Mouse (Mus musculus) limb, embryonic 10.5 days (tissue): ENCODE results near the gene Neb. TPM values are rescaled to one million over a fixed set of nuclear protein-coding genes. Genes with fewer than 3 reads are reported as not detected.
A peak's percentile ranks its signal among the peaks of the same experiment; 100 is the strongest.

Source experiments
- DNase-seq: peaks from one replicate; pipeline ENCODE4 v3.0.0-alpha.2; 2017; ENCODE audit warnings: low spot score
- H3K27ac ChIP-seq: fragments of 300-500 bp; sonication (generic); 2 replicates; pipeline ENCODE4 v1.5.1; 2016; ENCODE audit warnings: mild to moderate bottlenecking
- H3K27me3 ChIP-seq: fragments of 300-500 bp; sonication (generic); 2 replicates; pipeline ENCODE4 v1.6.1; 2016; ENCODE audit warnings: low read depth, mild to moderate bottlenecking; ENCODE audit not compliant: poor library complexity, severe bottlenecking
- H3K36me3 ChIP-seq: fragments of 300-500 bp; sonication (generic); 2 replicates; pipeline ENCODE4 v1.6.1; 2016; ENCODE audit warnings: mild to moderate bottlenecking, moderate library complexity
- H3K4me1 ChIP-seq: fragments of 300-500 bp; sonication (generic); 2 replicates; pipeline ENCODE4 v1.6.1; 2016
- H3K4me3 ChIP-seq: fragments of 300-500 bp; sonication (generic); 2 replicates; pipeline ENCODE4 v1.5.1; 2016; ENCODE audit warnings: mild to moderate bottlenecking, moderate library complexity
- H3K9me3 ChIP-seq: fragments of 300-500 bp; sonication (generic); replicated peaks from 2 replicates; pipeline ENCODE4 v1.6.1; 2016; ENCODE audit warnings: mild to moderate bottlenecking
- WGBS: fragments of 180-500 bp; shearing (Covaris S2); methylation state at CpG from one replicate; pipeline ENCODE4 v1.1.7; 2016; 5-methylcytosine and 5-hydroxymethylcytosine counted together
- polyA plus RNA-seq: library from polyadenylated mRNA; unstranded; fragments of >200 nt; fragmentation: Nextera tagmentation; extraction: Ambion mirVana; gene quantifications from 2 replicates; pipeline ENCODE4 v1.2.1, GENCODE M21; 2016

Gene Neb
- 0.49 and 1.8 TPM in 2 replicates for polyA plus RNA-seq

DNA sequence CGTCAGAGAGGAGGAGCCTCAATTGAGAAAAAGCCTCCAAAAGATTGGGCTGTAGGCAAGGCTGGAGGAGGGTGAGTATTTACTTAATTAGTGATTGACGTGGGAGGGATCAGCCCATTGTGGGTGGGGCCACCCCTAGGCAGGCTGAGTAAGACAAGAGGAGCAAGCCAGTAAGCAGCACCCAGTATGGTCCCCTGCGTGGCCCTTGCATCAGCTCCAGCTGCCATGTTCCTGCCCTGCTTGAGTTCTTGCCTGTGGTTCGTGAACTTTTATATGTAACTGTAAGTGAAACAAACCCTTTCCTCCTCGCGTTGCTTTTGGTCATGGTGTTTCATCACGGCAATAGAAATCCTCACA, at the start of gene Neb:
Gene Neb (minus strand): TSS at position 27 of the 357 bp plus-strand sequence.
- no peaks in the 10 kb centered on the region for H3K9me3 ChIP-seq
- H3K36me3 ChIP-seq: no peaks in the 10 kb centered on the region
- WGBS: 50% methylated on average over 7 of the region's 7 CpGs
- H3K4me1 ChIP-seq: no peaks in the 10 kb centered on the region
- no peaks in the 10 kb centered on the region for H3K27me3 ChIP-seq
- no peak within 1 kb of the TSS for H3K4me3 ChIP-seq
- DNase-seq: peak; percentile 28
- no peak within 1 kb of the TSS for H3K27ac ChIP-seq

DNA sequence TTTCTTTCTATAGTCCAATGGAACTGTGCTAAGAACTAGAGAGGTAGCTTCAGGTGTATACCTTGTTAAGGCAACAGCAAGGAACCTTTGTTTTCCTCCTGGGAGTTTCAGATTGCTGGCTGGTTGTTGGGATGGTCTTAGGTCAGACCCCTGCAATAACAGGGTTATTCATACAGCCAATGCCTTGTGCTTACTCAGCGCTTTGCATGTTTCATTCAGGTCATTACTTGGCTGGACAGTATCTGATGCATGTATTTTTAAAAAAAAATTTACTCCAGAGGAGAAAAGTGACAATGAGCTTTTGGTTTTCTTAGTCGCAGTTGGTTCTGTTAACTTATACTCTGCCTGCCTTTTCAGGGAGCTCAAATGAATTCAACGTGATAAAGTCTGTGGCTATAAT, 49.1 kb upstream of the Neb start:
- H3K36me3 ChIP-seq: no peaks in the 10 kb centered on the region
- 90% methylated on average over 3 of the region's 3 CpGs for WGBS
- no peaks in the 10 kb centered on the region for H3K9me3 ChIP-seq
- no peak for DNase-seq
- no peak overlapping the region for H3K4me3 ChIP-seq
- H3K27ac ChIP-seq: no peak overlapping the region
- H3K27me3 ChIP-seq: no peaks in the 10 kb centered on the region
- peaks cover 19% of the 10 kb centered on the region for H3K4me1 ChIP-seq

DNA sequence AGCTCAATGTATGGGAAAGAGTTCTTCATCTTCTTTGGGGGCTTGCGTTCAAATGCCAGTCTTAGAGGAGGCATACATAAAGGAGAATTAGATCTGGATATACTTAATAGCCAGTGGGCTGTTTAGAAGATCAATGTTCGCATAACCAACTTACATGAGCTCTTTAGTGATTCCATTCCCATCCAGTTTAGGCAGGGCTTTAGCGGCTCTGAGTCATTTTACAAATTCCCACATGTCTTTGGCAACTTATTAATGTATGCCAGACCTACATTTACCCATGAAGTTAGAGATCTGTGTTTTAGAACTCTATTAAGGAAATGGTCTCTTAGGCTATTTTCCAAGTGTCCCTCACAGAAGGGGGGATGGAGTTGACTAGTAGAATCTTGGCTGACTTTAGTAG, 47.8 kb upstream of the Neb start:
- WGBS: 92% methylated on average over 3 of the region's 3 CpGs
- H3K27me3 ChIP-seq: no peaks in the 10 kb centered on the region
- no peak for DNase-seq
- H3K9me3 ChIP-seq: no peaks in the 10 kb centered on the region
- H3K4me3 ChIP-seq: no peak overlapping the region
- H3K4me1 ChIP-seq: peaks cover 33% of the 10 kb centered on the region
- H3K36me3 ChIP-seq: no peaks in the 10 kb centered on the region
- H3K27ac ChIP-seq: no peak overlapping the region

DNA sequence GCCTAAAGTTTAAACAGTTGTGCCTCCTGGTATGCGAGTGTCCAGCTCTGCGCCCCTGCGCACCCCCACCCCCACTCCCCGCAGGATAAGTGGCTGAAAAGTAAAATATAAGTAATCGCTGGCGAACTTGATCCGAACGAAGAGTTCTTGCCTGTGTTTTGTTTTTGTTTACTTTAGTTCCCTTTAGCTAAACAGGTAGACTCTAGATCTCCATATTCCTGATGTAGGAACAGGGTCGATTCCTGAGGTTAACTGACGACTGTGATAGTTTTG, 47.2 kb upstream of the Neb start:
- H3K9me3 ChIP-seq: no peaks in the 10 kb centered on the region
- peak overlapping the region; percentile 99 for H3K27ac ChIP-seq
- no peaks in the 10 kb centered on the region for H3K27me3 ChIP-seq
- peak overlapping the region; percentile 97 for H3K4me3 ChIP-seq
- DNase-seq: no peak
- WGBS: 28% methylated on average over 10 of the region's 10 CpGs
- no peaks in the 10 kb centered on the region for H3K36me3 ChIP-seq
- H3K4me1 ChIP-seq: peaks cover 34% of the 10 kb centered on the region

DNA sequence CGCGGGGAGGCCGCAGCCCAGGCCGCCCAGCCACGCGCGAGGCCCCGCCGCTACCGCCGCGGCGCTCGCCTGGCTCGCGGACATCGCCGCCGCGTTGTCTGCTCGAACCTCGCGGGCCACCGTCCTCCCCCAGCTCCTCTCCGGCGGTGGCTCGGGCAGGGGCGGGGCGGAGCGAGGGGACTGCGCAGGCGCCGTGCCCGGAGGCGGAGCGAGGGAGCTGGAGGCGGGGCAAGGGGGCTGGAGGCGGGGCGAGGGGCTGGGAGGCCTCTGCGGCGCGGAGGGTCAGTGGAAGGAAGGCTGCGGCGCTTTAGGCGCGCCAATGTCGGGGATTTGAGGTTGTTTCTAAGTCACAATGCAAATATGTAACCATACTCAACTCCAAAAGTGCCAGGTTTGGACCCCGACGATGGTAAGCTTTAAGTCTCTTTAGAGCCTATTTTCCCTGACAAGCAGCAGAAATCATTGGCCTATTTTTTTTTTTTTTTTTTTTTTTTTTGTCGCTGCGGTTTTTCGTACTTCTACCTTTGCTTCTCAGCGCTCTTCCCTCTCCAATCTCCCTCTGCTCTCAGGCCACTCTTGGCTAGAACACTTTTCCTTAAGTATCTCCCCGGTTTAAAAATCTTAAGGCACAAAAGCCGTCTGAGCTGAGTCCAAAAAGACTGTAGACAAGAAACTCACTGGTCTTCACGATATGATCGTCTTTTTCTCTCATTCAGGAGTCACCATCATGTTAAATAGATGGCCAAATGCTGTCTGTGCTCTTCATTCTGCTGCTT, 46.7 kb upstream of the Neb start, which contains the start of gene Arl5a:
Gene Arl5a (minus strand): TSS at position 155 of the 776 bp plus-strand sequence.
- H3K4me3 ChIP-seq: peak within 1 kb of the TSS; percentile 97
- H3K27ac ChIP-seq: peak within 1 kb of the TSS; percentile 99
- no peaks in the 10 kb centered on the region for H3K36me3 ChIP-seq
- no peaks in the 10 kb centered on the region for H3K27me3 ChIP-seq
- H3K9me3 ChIP-seq: no peaks in the 10 kb centered on the region
- peaks cover 34% of the 10 kb centered on the region for H3K4me1 ChIP-seq
- under 1% methylated on average over 57 of the region's 57 CpGs for WGBS
- DNase-seq: peak; percentile 99

DNA sequence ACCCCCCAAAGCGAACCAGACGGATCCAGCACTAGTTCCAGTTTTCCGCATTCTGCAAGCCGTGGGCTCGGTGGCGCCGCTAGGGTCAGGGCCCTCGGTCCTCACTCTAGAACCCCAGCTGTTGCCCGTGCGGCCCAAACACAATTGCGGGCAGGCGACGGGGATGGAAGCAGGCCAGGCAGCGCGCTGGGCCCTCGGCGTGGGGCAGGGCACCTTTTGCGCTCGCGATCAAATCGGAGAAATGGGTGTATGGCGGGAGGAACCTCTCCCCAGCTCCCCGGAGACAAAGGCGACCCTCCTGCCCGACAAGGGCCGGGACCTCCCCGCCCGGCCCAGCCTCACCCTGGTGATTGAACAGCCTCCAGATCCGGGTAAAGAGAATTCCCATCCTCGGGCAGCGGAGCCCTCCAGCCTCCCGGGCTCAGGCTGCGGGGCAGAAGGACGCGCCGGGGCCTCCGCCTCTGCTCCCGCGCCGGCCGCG, 46.0 kb upstream of the Neb start:
- no peaks in the 10 kb centered on the region for H3K36me3 ChIP-seq
- DNase-seq: no peak
- no peaks in the 10 kb centered on the region for H3K27me3 ChIP-seq
- H3K4me1 ChIP-seq: peaks cover 34% of the 10 kb centered on the region
- peak overlapping the region; percentile 99 for H3K27ac ChIP-seq
- under 1% methylated on average over 42 of the region's 42 CpGs for WGBS
- peak overlapping the region; percentile 97 for H3K4me3 ChIP-seq
- no peaks in the 10 kb centered on the region for H3K9me3 ChIP-seq

DNA sequence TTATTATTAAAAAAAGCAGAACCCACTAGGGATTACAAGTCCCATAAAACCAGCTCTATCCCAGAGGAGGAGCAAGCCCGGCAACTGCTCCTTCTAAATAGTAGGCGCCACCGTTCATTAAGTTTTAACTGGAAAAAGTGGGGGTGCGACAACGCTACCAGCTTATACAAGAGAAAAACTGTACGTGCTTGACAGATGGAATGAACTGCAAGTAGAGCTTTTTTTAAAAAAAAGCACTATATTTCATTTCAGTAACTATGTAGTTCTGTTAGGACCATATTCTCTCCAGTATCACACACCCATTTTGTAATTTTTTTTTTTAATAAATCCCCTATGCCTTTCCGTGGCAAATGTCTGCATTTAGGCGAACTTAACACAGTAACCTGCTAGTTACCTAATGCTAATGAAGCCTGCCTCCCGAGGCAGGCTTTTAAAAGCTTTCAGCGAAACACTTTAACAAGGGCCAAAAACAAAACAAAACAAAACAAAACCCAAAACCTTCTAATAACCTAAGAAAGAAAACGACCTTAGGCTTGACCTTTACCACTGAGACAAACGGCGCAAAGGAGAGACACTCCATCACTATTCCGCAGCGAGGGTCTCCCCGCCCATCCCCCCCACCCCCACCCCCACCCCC, 45.5 kb upstream of the Neb start:
- Histone ChIP-seq H3K36me3 (no peaks in the 10 kb centered on the region), H3K9me3 (no peaks in the 10 kb centered on the region), H3K27me3 (no peaks in the 10 kb centered on the region), H3K4me3 (peak overlapping the region; percentile 97), H3K4me1 (peaks cover 34% of the 10 kb centered on the region), H3K27ac (peak overlapping the region; percentile 99)
- DNase-seq: no peak
- WGBS: 5% methylated on average over 16 of the region's 16 CpGs

DNA sequence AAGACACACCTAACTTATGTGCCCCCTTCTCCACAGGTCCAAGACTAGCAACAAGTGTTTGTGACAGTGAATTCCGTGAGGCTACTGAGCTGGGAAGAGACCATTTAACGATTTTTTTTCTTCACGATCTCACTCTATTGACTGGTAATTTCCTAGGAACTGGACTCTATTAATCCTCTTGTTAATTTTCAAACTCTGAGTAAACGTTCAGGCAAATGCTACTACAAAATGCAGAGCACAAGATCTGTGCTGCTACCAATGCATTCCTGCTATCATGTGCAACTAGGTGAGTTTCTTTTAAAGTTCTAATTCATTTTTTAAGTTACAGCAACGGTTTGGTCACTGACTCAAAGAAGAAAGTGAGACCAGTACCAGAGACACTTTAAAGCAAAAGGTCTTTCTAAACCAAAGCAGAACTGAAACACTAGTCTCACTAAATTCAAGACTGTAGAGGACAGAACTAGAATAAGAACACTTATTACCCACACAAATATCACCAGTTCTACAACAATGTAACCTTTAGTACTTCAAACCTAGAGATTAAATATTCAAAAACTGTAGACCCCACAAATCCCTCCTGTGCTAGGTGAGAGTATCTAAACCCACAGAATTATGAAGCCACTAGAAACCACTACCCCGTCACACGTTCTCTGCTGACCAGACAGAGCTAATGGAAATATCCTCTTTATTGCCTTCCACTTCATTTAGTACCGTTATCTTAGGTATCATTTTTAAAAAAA, 44.8 kb upstream of the Neb start:
- H3K4me3 ChIP-seq: peak overlapping the region; percentile 97
- no peaks in the 10 kb centered on the region for H3K9me3 ChIP-seq
- no peak for DNase-seq
- WGBS: 64% methylated on average over 8 of the region's 8 CpGs
- no peaks in the 10 kb centered on the region for H3K27me3 ChIP-seq
- H3K36me3 ChIP-seq: peaks cover under 1% of the 10 kb centered on the region; the same call in 1 of the 2 replicates
- H3K27ac ChIP-seq: peak overlapping the region; percentile 99; the same call in 1 of the 2 replicates
- peaks cover 34% of the 10 kb centered on the region for H3K4me1 ChIP-seq

DNA sequence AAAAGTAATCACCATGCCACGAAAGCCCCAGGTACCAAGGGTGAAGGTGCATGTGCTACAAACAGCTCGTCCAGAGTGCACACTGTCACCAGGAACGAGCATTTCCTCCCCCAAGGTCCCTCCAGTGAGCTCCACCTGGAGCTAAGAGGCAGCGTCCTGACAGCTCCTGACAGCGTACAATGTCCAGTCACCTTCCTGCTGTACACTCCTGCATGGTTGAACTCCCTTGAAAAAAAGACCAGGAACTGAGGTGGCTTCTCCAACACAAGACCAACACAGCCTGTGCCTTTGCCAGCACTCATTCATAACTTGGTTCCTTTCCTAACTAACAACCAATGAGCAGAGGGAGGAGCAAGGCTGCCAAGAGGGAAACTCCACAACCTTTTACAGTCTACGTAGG, 42.9 kb upstream of the Neb start:
- Histone ChIP-seq H3K36me3 (peaks cover 14% of the 10 kb centered on the region), H3K27me3 (no peaks in the 10 kb centered on the region), H3K4me3 (no peak overlapping the region), H3K4me1 (peaks cover 34% of the 10 kb centered on the region), H3K9me3 (no peaks in the 10 kb centered on the region), H3K27ac (no peak overlapping the region)
- no peak for DNase-seq
- 80% methylated on average over 6 of the region's 6 CpGs for WGBS

DNA sequence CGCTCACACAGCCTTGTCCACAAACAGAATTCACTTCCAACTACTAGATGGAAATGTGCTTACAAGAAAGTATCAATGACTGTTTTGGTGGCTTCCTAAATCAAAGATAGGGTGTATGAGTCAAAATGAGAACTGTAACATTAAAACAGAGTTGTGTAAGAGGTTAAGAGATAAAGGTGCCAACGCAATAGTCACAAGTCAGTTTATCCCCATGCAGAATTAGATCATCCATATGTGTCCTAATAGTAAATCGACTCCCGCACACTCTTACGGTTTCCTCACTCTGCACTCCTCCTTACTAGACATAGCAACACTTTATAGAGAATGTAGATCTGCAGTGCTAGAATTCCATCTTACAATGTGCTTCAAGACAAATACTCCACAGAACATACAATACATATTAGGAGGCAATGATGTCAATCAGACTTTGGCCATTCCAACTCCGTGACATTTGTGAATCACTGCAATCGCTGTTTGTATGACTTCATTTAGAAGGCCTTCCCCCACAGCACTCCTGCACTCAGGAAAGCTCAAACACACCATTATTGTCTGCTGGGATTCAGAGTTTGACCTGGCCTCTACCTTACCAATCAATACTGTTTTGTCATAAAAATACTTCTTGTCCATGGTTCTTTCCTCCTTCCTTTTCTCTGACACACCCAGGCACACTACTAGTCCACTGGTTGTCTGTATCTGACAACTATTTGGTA, 41.9 kb upstream of the Neb start:
- WGBS: 97% methylated on average over 7 of the region's 7 CpGs
- H3K4me3 ChIP-seq: no peak overlapping the region

DNA sequence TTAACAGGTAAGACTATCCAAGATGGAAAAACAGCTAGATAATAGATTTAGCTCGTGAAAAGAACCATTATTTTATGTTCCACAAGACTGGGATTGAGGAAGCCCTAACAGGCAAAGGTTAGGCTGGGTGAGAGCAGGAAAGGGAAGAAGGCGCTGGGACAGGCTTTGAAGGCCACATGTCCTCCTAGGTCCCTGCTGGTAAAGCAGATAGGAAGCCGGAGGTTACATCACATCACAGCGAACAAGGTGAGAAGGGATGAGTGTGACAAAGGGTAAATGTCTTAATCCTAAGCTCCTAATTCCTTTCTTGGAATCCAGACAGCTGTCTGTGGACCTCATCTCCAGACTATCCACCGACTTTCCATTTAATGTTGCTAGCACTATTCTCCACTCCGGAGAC, 41.0 kb upstream of the Neb start:
- Histone ChIP-seq H3K9me3 (no peaks in the 10 kb centered on the region), H3K4me1 (peaks cover 27% of the 10 kb centered on the region), H3K27me3 (no peaks in the 10 kb centered on the region), H3K27ac (no peak overlapping the region), H3K4me3 (no peak overlapping the region), H3K36me3 (peaks cover 32% of the 10 kb centered on the region)
- DNase-seq: no peak
- WGBS: 86% methylated on average over 6 of the region's 6 CpGs

More for the DNA sequence above, 41.9 kb upstream of the Neb start:
- Histone ChIP-seq H3K36me3 (peaks cover 24% of the 10 kb centered on the region), H3K27me3 (no peaks in the 10 kb centered on the region), H3K9me3 (no peaks in the 10 kb centered on the region), H3K27ac (no peak overlapping the region), H3K4me1 (peaks cover 27% of the 10 kb centered on the region)
- no peak for DNase-seq

DNA sequence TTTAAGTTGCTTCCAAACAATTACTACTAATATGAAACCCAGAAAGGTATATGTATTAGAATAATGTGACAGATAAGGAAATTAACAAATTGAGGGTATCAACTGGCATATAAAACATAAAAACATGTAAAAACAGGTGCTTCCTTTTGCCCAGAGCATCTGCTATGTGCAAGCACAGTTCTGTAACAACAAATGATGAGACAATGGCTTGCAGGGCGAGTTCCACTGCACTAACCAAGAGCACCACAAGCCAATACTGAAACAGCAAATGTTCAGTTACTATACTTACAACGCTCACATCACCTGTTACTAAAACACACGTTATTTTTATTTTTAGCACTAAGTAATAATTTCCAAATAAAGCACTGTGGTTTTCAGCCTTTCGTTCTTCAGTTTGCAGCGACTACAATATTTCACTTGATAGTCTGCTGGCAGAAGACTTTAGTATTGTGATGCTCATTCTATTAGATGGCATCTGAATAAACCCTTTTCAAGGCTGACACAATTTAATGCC, 34.3 kb upstream of the Neb start:
- Histone ChIP-seq H3K9me3 (peaks cover 20% of the 10 kb centered on the region), H3K27ac (no peak overlapping the region), H3K4me3 (no peak overlapping the region), H3K27me3 (no peaks in the 10 kb centered on the region), H3K4me1 (no peaks in the 10 kb centered on the region), H3K36me3 (peaks cover 95% of the 10 kb centered on the region)
- no peak for DNase-seq
- WGBS: 97% methylated on average over 5 of the region's 5 CpGs
